ENCODE assay signal across 9 mouse cellular contexts in genomic region chr2:32152367-32153034, GRCm38 (mm10). TPM values are rescaled to one million over a fixed set of nuclear protein-coding genes. Genes with fewer than 3 reads are reported as not detected.
DNase-seq lines count a peak whose midpoint lies in the region; ATAC-seq and TF ChIP-seq lines count a peak whose summit lies in the region.
"Had no signal": no experiment of that assay in that cellular context is flagged by ENCODE, and none has a peak within 500 bp of the region (broad histone marks: within the 10 kb centered on the region; RNA-seq: fewer than 3 reads in every experiment).

No protein-coding gene starts in this region.

- no peak for TF ChIP-seq POLR2A in cerebellum, adult 2 months (IDR thresholded peaks at IDR 0.05; ENCODE audit: borderline replicate concordance, insufficient read depth, low read length)
- no peak for TF ChIP-seq POLR2A in thymus, adult 2 months (IDR thresholded peaks at IDR 0.05; ENCODE audit: control insufficient read depth, extremely low read depth, insufficient read depth, low read length, poor library complexity)

- H3K27ac ChIP-seq in cerebellum, adult 2 months (ENCODE audit: insufficient read depth, low read length): peak overlapping the region; percentile 95
- H3K27ac ChIP-seq in thymus, adult 2 months (ENCODE audit: control insufficient read depth, insufficient read depth, low read length): peak overlapping the region; percentile 86
- H3K27ac ChIP-seq in liver, embryonic 12.5 days: peak overlapping the region; percentile 97

- DNase-seq in cerebellum, adult 2 months: no peak
- DNase-seq in cerebellum, adult 9-11 months: no peak
- DNase-seq in thymus, adult 2 months: no peak
- DNase-seq in thymus, postnatal 4 days: no peak
- DNase-seq in ovary, adult 18-20 months (ENCODE audit: low spot score): no peak
- no peak for DNase-seq in layer of hippocampus, adult 18-20 months (ENCODE audit: low spot score in 2 of 2)
- DNase-seq in adrenal gland, postnatal 4 days (ENCODE audit: low spot score in 2 of 2): no peak
- DNase-seq: cerebellum, adult 9-10 months had no signal

- peak overlapping the region; percentile 86 for H3K4me2 ChIP-seq in liver, embryonic 12.5 days

- peaks cover 23% of the 10 kb centered on the region for H3K4me1 ChIP-seq in cerebellum, adult 2 months (ENCODE audit: control insufficient read depth, insufficient read depth, low read length)
- H3K4me1 ChIP-seq in thymus, adult 2 months (replicated peaks; ENCODE audit: control insufficient read depth, insufficient read depth, low read length): peaks cover 57% of the 10 kb centered on the region
- H3K4me1 ChIP-seq in liver, embryonic 12.5 days: peaks cover 68% of the 10 kb centered on the region

- no peak for TF ChIP-seq CTCF in cerebellum, adult 2 months (IDR thresholded peaks at IDR 0.05; ENCODE audit: borderline replicate concordance, insufficient read depth, low read depth, low read length)
- no peak for TF ChIP-seq CTCF in thymus, adult 2 months (IDR thresholded peaks at IDR 0.05; ENCODE audit: borderline replicate concordance, control insufficient read depth, extremely low read depth, insufficient read depth, low read length, poor library complexity)

- ATAC-seq in liver, embryonic 12.5 days: 0 out of 2 replicates have a peak, but pooled peaks have one; percentile 3

- no peaks in the 10 kb centered on the region for H3K9me3 ChIP-seq in liver, embryonic 12.5 days (replicated peaks)

- WGBS in cerebellum, adult 2 months: 3% methylated on average over 12 of the region's 12 CpGs
- 35% methylated on average over 12 of the region's 12 CpGs for WGBS in thymus, adult 2 months
- WGBS in liver, embryonic 12.5 days (ENCODE audit: insufficient replicate concordance): 15% methylated on average over 12 of the region's 12 CpGs

- H3K36me3 ChIP-seq in thymus, adult 2 months (ENCODE audit: control insufficient read depth, insufficient read depth, low read length): no peaks in the 10 kb centered on the region
- H3K36me3 ChIP-seq in liver, embryonic 12.5 days: peaks cover 6% of the 10 kb centered on the region; the same call in 1 of the 2 replicates

- H3K27me3 ChIP-seq in cerebellum, adult 2 months (ENCODE audit: control insufficient read depth, insufficient read depth, low read length): no peaks in the 10 kb centered on the region
- no peaks in the 10 kb centered on the region for H3K27me3 ChIP-seq in thymus, adult 2 months (ENCODE audit: control insufficient read depth, insufficient read depth, low read length)
- H3K27me3 ChIP-seq in liver, embryonic 12.5 days (replicated peaks): no peaks in the 10 kb centered on the region

- peak overlapping the region; percentile 98 for H3K9ac ChIP-seq in liver, embryonic 12.5 days

- peak overlapping the region; percentile 80 for H3K4me3 ChIP-seq in cerebellum, adult 2 months (replicated peaks; ENCODE audit: insufficient read depth, low read depth, low read length)
- H3K4me3 ChIP-seq in thymus, adult 2 months (ENCODE audit: control insufficient read depth, insufficient read depth, low read length): peak overlapping the region; percentile 98
- peak overlapping the region; percentile 92 for H3K4me3 ChIP-seq in liver, embryonic 12.5 days

RNA-seq across cellular contexts. Expression of gene Prrc2b, which starts 1.6 kb away (rescaled TPM):
- 88.9 and 95.6 TPM in 2 replicates for polyA plus RNA-seq in cerebellum, adult 2 months (2012; rRNA removed)
- 104 and 134 TPM in 2 replicates for polyA plus RNA-seq in thymus, adult 2 months (2012; rRNA removed)
- 20.8 and 23.6 TPM in 2 replicates for polyA plus RNA-seq in liver, embryonic 12.5 days (2016; fragmentation: Nextera tagmentation; extraction: Ambion mirVana)
- total RNA-seq in layer of hippocampus, adult 18-20 months (2021): 100 to 1,000 TPM; 293 to 298 TPM
- total RNA-seq in adrenal gland, postnatal 4 days (2021): 100 to 1,000 TPM; 148 to 158 TPM

RNA-seq across cellular contexts. Expression of gene Plpp7, which starts 57.2 kb away (rescaled TPM):
- polyA plus RNA-seq in cerebellum, adult 2 months (2012; rRNA removed): 41.3 and 45.0 TPM in 2 replicates
- 2.9 and 7.7 TPM in 2 replicates for polyA plus RNA-seq in thymus, adult 2 months (2012; rRNA removed)
- 3.0 and 3.4 TPM in 2 replicates for polyA plus RNA-seq in liver, embryonic 12.5 days (2016; fragmentation: Nextera tagmentation; extraction: Ambion mirVana)
- 10 to 100 TPM; 24.1 to 26.1 TPM for total RNA-seq in layer of hippocampus, adult 18-20 months (2021)
- total RNA-seq in adrenal gland, postnatal 4 days (2021): 1 to 10 TPM; 5.5 to 6.3 TPM
